ENCODE assay signal across 9 mouse cellular contexts in the genomic region with DNA sequence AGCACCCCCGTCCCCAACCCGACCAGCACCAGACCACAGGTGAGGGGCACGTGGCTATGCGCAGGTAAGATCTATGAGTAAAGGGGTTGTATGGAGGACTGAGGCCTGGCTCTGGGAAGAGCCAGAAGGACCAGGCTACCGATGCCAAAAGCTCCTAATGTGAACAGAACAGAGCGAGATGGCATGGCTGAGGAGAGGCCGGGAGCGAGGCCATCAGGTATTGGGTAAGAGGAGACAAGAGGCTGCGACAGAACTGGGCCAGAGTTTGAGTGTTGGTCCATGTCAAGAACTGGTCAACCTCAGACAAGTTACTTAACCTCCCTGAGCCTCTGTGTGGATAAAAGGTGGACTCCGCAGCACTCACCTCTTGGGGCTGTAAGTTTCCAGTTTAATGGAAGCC. TPM values are rescaled to one million over a fixed set of nuclear protein-coding genes. Genes with fewer than 3 reads are reported as not detected.
DNase-seq lines count a peak whose midpoint lies in the region; TF ChIP-seq lines count a peak whose summit lies in the region.
"Had no signal": no experiment of that assay in that cellular context is flagged by ENCODE, and none has a peak within 500 bp of the region (broad histone marks: within the 10 kb centered on the region; RNA-seq: fewer than 3 reads in every experiment).

No protein-coding gene starts in this region.

- peak overlapping the region; percentile 68 for H3K27ac ChIP-seq in kidney, adult 2 months (ENCODE audit: insufficient read depth, low read depth, low read length)
- no peak overlapping the region for H3K27ac ChIP-seq in testis, adult 2 months (ENCODE audit: control insufficient read depth, insufficient read depth, low read depth, low read length)

- TF ChIP-seq CTCF in kidney, adult 2 months (conservative IDR thresholded peaks at IDR 0.05; ENCODE audit: insufficient read depth, insufficient read length, low read depth, low read length), result no peak
- TF ChIP-seq CTCF in testis, adult 2 months (IDR thresholded peaks at IDR 0.05; ENCODE audit: control insufficient read depth, insufficient read depth, insufficient replicate concordance, low read depth, low read length), result no peak

- DNase-seq in adrenal gland, postnatal 10 days, result peak; percentile 65
- DNase-seq in adrenal gland, adult 18-20 months (ENCODE audit: low spot score in 2 of 2), result no peak
- no peak for DNase-seq in kidney, adult 2 months
- DNase-seq in kidney, postnatal 25 days, result no peak
- DNase-seq in testis, postnatal 10 days (ENCODE audit: low spot score), result no peak
- no peak for DNase-seq in cerebellum, adult 9-10 months
- DNase-seq in cerebellum, postnatal 36 days, result no peak

- peak overlapping the region; percentile 54 for H3K4me3 ChIP-seq in kidney, adult 2 months (ENCODE audit: insufficient read depth, low read depth, low read length)
- H3K4me3 ChIP-seq in testis, adult 2 months (ENCODE audit: control insufficient read depth, low read depth, low read length), result peak overlapping the region; percentile 10; the same call in 1 of the 2 replicates

- no peaks in the 10 kb centered on the region for H3K27me3 ChIP-seq in kidney, adult 2 months (replicated peaks; ENCODE audit: control insufficient read depth, insufficient read depth, low read length)
- H3K27me3 ChIP-seq in testis, adult 2 months (ENCODE audit: control insufficient read depth, insufficient read depth, low read length), result no peaks in the 10 kb centered on the region

- TF ChIP-seq POLR2A in kidney, adult 2 months (IDR thresholded peaks at IDR 0.05; ENCODE audit: low read depth, low read length), result no peak
- no peak for TF ChIP-seq POLR2A in testis, adult 2 months (IDR thresholded peaks at IDR 0.05; ENCODE audit: control insufficient read depth, low read depth, low read length)

- no peaks in the 10 kb centered on the region for H3K4me1 ChIP-seq in kidney, adult 2 months (ENCODE audit: control insufficient read depth, insufficient read depth, low read length)
- H3K4me1 ChIP-seq in testis, adult 2 months (ENCODE audit: control insufficient read depth, insufficient read depth, low read length), result peaks cover 15% of the 10 kb centered on the region

- 77% methylated on average over 10 of the region's 10 CpGs for WGBS in kidney, adult 2 months

- H3K36me3 ChIP-seq in kidney, adult 2 months (ENCODE audit: control insufficient read depth, insufficient read depth, low read length), result no peaks in the 10 kb centered on the region
- H3K36me3 ChIP-seq in testis, adult 2 months (ENCODE audit: control insufficient read depth, insufficient read depth, low read length), result no peaks in the 10 kb centered on the region

RNA-seq across cellular contexts. Expression of gene Nos3, which starts 0.4 kb away (rescaled TPM):
- total RNA-seq in adrenal gland, postnatal 10 days (2021), result 10 to 100 TPM; 16.3 to 16.6 TPM
- total RNA-seq in adrenal gland, adult 18-20 months (2021), result 10 to 100 TPM in 1 of 2 experiments, 1 to 10 TPM in 1; 9.1 to 16.3 TPM
- polyA plus RNA-seq in kidney, adult 2 months (2012; rRNA removed), result 11.4 and 12.4 TPM in 2 replicates
- polyA plus RNA-seq in testis, adult 2 months (2012; rRNA removed), result 1.9 and 2.2 TPM in 2 replicates
- total RNA-seq: monocyte, adult 5-6 weeks had no signal

RNA-seq across cellular contexts. Expression of gene Kcnh2, which starts 13.6 kb away (rescaled TPM):
- 10 to 100 TPM; 12.8 to 23.1 TPM for total RNA-seq in adrenal gland, postnatal 10 days (2021)
- total RNA-seq in adrenal gland, adult 18-20 months (2021), result 10 to 100 TPM; 13.1 to 15.5 TPM
- 3.1 and 5.5 TPM in 2 replicates for polyA plus RNA-seq in kidney, adult 2 months (2012; rRNA removed)
- polyA plus RNA-seq in testis, adult 2 months (2012; rRNA removed), result 23.6 and 26.2 TPM in 2 replicates
- total RNA-seq: monocyte, adult 5-6 weeks had no signal

RNA-seq across cellular contexts. Expression of gene Atg9b, which starts 27.0 kb away (rescaled TPM):
- under 1 TPM; 0.60 to 0.67 TPM for total RNA-seq in adrenal gland, postnatal 10 days (2021)
- 1 to 10 TPM; 1.3 to 2.6 TPM for total RNA-seq in adrenal gland, adult 18-20 months (2021)
- 0.76 and 0.89 TPM in 2 replicates for polyA plus RNA-seq in kidney, adult 2 months (2012; rRNA removed)
- polyA plus RNA-seq in testis, adult 2 months (2012; rRNA removed), result 1.1 and 1.3 TPM in 2 replicates
- total RNA-seq: monocyte, adult 5-6 weeks had no signal

RNA-seq across cellular contexts. Expression of gene Abcb8, which starts 28.5 kb away (rescaled TPM):
- total RNA-seq in adrenal gland, postnatal 10 days (2021), result 100 to 1,000 TPM in 1 of 2 experiments, 10 to 100 TPM in 1; 93.7 to 116 TPM
- 10 to 100 TPM; 76.4 to 88.2 TPM for total RNA-seq in adrenal gland, adult 18-20 months (2021)
- polyA plus RNA-seq in kidney, adult 2 months (2012; rRNA removed), result 112 and 117 TPM in 2 replicates
- 28.1 and 30.2 TPM in 2 replicates for polyA plus RNA-seq in testis, adult 2 months (2012; rRNA removed)

RNA-seq across cellular contexts. Expression of gene Asic3, which starts 48.2 kb away (rescaled TPM):
- under 1 TPM; 0.54 to 0.76 TPM for total RNA-seq in adrenal gland, postnatal 10 days (2021)
- under 1 TPM in 1 of 2 experiments, not detected in 1; 0.33 TPM for total RNA-seq in adrenal gland, adult 18-20 months (2021)
- polyA plus RNA-seq in kidney, adult 2 months (2012; rRNA removed), result 0.20 and 0.33 TPM in 2 replicates
- polyA plus RNA-seq in testis, adult 2 months (2012; rRNA removed), result 1.1 and 1.7 TPM in 2 replicates
- total RNA-seq: monocyte, adult 5-6 weeks had no signal
